ENCODE assay signal across 10 mouse cellular contexts in the genomic region with DNA sequence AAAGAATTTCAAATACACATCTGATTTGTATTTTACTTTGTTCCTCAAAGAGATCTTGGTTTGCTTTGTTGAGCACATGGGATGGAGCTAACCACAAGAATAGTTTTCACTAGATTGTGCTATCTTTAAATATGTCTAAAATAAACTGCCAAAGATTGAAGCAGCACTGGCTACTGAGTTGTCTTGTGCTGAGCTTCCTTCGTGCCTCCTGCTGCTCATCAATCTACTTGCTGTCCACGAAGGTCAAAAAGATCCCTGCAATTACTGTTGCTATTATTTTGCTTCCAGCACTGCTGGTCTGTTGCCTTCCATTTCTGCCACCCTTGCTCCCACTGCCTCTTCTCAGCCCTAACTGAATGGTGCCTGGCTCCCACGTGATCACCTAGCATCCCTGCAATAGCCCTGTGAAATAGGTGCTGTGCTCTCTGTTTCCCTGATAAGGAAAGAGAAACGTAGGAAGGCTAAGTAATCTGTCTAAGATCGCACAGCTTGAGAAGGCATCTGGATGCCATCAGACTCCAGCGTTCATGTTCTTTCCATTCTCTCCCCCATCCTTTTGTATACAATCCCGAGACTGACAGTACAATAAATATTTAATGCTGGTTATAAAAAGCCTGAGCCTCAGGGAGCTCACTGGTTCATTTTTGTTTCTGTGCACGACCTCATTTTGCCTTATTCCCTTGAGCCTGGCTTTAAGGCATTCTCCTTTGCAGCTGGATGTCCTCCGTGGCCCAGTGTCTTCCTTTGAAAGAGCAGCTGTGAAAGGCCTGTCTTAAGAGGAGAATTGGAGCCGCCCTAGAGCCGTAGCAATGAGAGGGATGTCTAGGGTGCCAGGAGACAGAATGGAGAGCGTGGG. TPM values are rescaled to one million over a fixed set of nuclear protein-coding genes. Genes with fewer than 3 reads are reported as not detected.
DNase-seq lines count a peak whose midpoint lies in the region; ATAC-seq and TF ChIP-seq lines count a peak whose summit lies in the region.
"Had no signal": no experiment of that assay in that cellular context is flagged by ENCODE, and none has a peak within 500 bp of the region (broad histone marks: within the 10 kb centered on the region; RNA-seq: fewer than 3 reads in every experiment).

No protein-coding gene starts in this region.

- no peak overlapping the region; the same call in 1 of the 2 replicates for H3K4me2 ChIP-seq in lung, embryonic 16.5 days (ENCODE audit: low read depth, low read length)
- H3K4me2 ChIP-seq in stomach, postnatal 0 days (replicated peaks; ENCODE audit: low read depth) = peak overlapping the region; percentile 34

- ATAC-seq in frontal cortex, adult (ENCODE audit: low TSS enrichment) = peak; percentile 50
- ATAC-seq in lung, embryonic 16.5 days (ENCODE audit: low read depth) = peak; percentile 76
- ATAC-seq in stomach, postnatal 0 days (ENCODE audit: low FRiP score, low TSS enrichment) = peak; percentile 82

- no peak overlapping the region for H3K4me3 ChIP-seq in lung, embryonic 16.5 days (ENCODE audit: low read length)
- H3K4me3 ChIP-seq in stomach, postnatal 0 days (ENCODE audit: low read depth, low read length) = no peak overlapping the region
- H3K4me3 ChIP-seq: layer of hippocampus, adult 2 months had no signal

- no peaks in the 10 kb centered on the region for H3K27me3 ChIP-seq in lung, embryonic 16.5 days (ENCODE audit: control insufficient read depth, insufficient read depth, low read depth, low read length)
- no peaks in the 10 kb centered on the region for H3K27me3 ChIP-seq in stomach, postnatal 0 days (ENCODE audit: control insufficient read depth, insufficient read depth, low read length)

- WGBS in lung, embryonic 16.5 days = 23% methylated on average over 12 of the region's 12 CpGs
- 17% methylated on average over 12 of the region's 12 CpGs for WGBS in stomach, postnatal 0 days

- DNase-seq in frontal cortex, adult 2 months (ENCODE audit: extremely low spot score in 1 of 2, low spot score in 1 of 2) = no peak
- no peak for DNase-seq in lung, postnatal 25 days (ENCODE audit: low spot score)
- peak; percentile 33 for DNase-seq in lung, postnatal 10 days
- DNase-seq in stomach, postnatal 0 days (ENCODE audit: low spot score) = no peak
- DNase-seq in adrenal gland, postnatal 36 days = no peak
- DNase-seq in urinary bladder, adult 2 months (ENCODE audit: low spot score) = no peak
- DNase-seq: thymus, postnatal 36 days had no signal

- no peak for TF ChIP-seq EP300 in stomach, postnatal 0 days (optimal IDR thresholded peaks at IDR 0.05)

- peak overlapping the region; percentile 77 for H3K27ac ChIP-seq in lung, embryonic 16.5 days (ENCODE audit: low read length)
- H3K27ac ChIP-seq in stomach, postnatal 0 days (replicated peaks) = peak overlapping the region; percentile 85
- H3K27ac ChIP-seq: layer of hippocampus, adult 2 months had no signal

- no peak for TF ChIP-seq CTCF in stomach, postnatal 0 days (IDR thresholded peaks at IDR 0.05; ENCODE audit: low read depth)

- H3K4me1 ChIP-seq in lung, embryonic 16.5 days (replicated peaks; ENCODE audit: control insufficient read depth, insufficient read depth, low read length) = peaks cover 10% of the 10 kb centered on the region
- no peaks in the 10 kb centered on the region; the same call in 1 of the 2 replicates for H3K4me1 ChIP-seq in stomach, postnatal 0 days (replicated peaks; ENCODE audit: control insufficient read depth, insufficient read depth)

- H3K9me3 ChIP-seq in lung, embryonic 16.5 days (ENCODE audit: control insufficient read depth, low read length) = no peaks in the 10 kb centered on the region
- H3K9me3 ChIP-seq in stomach, postnatal 0 days (ENCODE audit: control insufficient read depth, low read length) = no peaks in the 10 kb centered on the region

- no peaks in the 10 kb centered on the region for H3K36me3 ChIP-seq in lung, embryonic 16.5 days (ENCODE audit: control insufficient read depth, insufficient read depth, low read length)
- H3K36me3 ChIP-seq in stomach, postnatal 0 days (ENCODE audit: control insufficient read depth, insufficient read depth, low read length) = no peaks in the 10 kb centered on the region

- H3K9ac ChIP-seq in lung, embryonic 16.5 days (ENCODE audit: low read length) = no peak overlapping the region; the same call in 1 of the 2 replicates
- H3K9ac ChIP-seq in stomach, postnatal 0 days (ENCODE audit: low read length) = 0 out of 2 replicates have a peak overlapping the region, but pooled peaks have one; percentile 23

RNA-seq across cellular contexts. Expression of a gene that starts 49.0 kb away (rescaled TPM):
- polyA plus RNA-seq in frontal cortex, adult 2 months (2012; rRNA removed) = 4.6 and 5.4 TPM in 2 replicates
- 36.3 and 38.0 TPM in 2 replicates for polyA plus RNA-seq in lung, embryonic 16.5 days (2015; fragmentation: Nextera tagmentation; extraction: Ambion mirVana)
- polyA plus RNA-seq in stomach, postnatal 0 days (2015; fragmentation: Nextera tagmentation; extraction: Ambion mirVana) = 15.1 and 16.7 TPM in 2 replicates
- total RNA-seq in adrenal gland, postnatal 36 days (2021) = 10 to 100 TPM; 10.7 to 10.8 TPM
- polyA plus RNA-seq in urinary bladder, adult 2 months (2012; rRNA removed) = 27.9 and 28.2 TPM in 2 replicates
